Mouse (Mus musculus) telencephalon, adult 2 months (tissue): ENCODE measurements around the gene 4930572O03Rik.
"Not testable (repeated sequence)": the region's sequence is repeated elsewhere in the genome, so short reads cannot be mapped to it uniquely, and the experiment has no call there.

Source experiments
- DNase-seq: peaks from one replicate; pipeline ENCODE4 v3.0.0-alpha.2; 2011; ENCODE audit warnings: low read depth, low spot score

4930572O03Rik gene

DNA sequence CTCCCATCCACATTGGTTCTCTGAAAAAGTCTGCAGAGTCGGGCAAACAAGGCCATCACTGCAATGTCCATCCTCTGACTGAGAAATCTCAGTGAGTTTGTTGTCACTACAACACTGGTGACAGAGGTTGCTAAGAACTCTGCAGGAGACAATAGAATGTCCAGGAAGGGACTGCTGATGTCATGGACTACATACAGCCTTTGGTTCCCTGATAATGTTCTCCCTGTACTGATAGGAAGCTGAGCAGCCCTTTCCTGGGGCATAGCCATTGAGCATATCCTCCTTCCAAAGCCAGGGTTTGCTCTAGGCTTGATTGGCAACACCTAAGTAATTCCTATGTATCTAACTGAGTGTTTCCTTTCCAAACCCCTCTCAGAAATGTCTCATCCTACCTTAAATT is at the start of gene 4930572O03Rik:
TSS of gene 4930572O03Rik (minus strand) at position 101 of the 400 bp plus-strand sequence.
- not testable (repeated sequence) for DNase-seq

GRCm38 (mm10) chr5:15702891-15703290 is 46.0 kb upstream of the 4930572O03Rik start:
- not testable (repeated sequence) for DNase-seq

- not testable (repeated sequence) for DNase-seq
Observed at GRCm38 (mm10) chr5:15697719-15698118, 40.9 kb upstream of the 4930572O03Rik start.

DNA sequence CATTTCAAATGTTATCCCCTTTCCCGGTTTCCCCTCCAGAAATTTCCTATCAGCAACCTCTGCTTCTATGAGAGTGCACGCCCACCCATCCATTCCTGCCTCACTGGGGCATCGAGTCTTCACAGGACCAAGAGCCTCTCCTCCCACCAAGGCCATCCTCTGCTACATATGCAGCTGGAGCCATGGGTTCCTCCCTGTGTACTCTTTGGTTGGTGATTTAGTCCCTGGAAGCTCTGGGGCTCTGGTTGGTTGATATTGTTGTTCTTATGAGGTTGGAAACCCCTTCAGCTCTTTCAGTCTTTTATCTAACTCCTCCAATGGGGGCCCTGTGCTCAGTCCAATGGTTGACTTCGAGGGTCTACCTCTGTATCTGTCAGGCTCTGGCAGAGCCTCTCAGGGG is 35.0 kb upstream of the 4930572O03Rik start:
- not testable (repeated sequence) for DNase-seq

DNA sequence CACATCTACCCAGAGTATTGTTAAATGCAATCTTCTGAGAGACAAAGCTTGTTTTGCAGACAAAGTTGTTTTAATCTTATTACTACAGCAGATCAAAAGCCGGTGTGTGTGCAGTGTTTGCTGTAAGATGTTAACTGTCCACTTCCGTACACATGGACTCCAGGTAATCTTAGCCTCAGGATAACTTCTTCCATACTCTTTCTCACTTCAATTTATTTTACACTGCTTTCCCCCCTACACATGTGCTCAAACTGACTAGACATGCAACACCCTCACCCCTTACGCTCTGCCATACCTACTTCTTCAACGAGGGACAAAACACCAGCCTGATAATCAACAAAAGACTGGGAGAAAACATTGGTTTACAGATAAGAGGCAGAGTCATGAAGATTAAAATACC is 34.0 kb upstream of the 4930572O03Rik start:
- DNase-seq: not testable (repeated sequence)

GRCm38 (mm10) chr5:15689659-15690213 is 32.9 kb upstream of the 4930572O03Rik start:
- DNase-seq: not testable (repeated sequence)

GRCm38 (mm10) chr5:15688874-15689658 is 32.2 kb upstream of the 4930572O03Rik start:
- DNase-seq: not testable (repeated sequence)

- not testable (repeated sequence) for DNase-seq
Observed at GRCm38 (mm10) chr5:15681301-15682035, 24.6 kb upstream of the 4930572O03Rik start.

GRCm38 (mm10) chr5:15679980-15680949 is 23.4 kb upstream of the 4930572O03Rik start:
- not testable (repeated sequence) for DNase-seq

- DNase-seq: not testable (repeated sequence)
Observed at GRCm38 (mm10) chr5:15678907-15679306, 22.0 kb upstream of the 4930572O03Rik start.

- not testable (repeated sequence) for DNase-seq
Observed at GRCm38 (mm10) chr5:15677750-15678149, 20.9 kb upstream of the 4930572O03Rik start.

DNA sequence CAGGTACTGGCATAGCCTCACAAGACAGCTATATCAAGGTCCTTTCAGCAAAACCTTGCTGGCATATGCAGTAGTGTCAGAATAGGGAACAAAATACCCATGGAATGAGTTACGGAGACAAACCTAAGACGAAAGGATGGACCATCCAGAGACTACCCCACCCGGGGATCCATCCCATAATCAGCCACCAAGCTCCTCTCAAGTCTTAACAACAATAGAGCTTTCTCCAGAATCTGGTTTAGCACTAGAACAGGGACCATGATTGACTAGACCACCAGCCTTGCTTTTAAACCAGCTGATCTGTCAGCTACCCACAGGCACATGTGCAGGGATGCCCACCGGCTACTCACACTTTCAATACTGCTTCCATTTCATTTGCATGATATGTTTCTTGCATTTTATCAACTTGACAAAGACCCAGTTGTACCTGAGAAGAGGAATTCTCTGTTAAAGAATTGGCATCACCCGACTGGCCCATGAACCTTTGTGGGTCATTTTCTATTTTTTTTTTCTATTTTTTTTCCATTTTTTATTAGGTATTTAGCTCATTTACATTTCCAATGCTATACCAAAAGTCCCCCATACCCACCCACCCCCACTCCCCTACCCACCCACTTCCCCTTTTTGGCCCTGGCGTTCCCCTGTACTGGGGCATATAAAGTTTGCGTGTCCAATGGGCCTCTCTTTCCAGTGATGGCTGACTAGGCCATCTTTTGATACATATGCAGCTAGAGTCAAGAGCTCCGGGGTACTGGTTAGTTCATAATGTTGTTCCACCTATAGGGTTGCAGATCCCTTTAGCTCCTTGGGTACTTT is 17.8 kb upstream of the 4930572O03Rik start:
- DNase-seq: not testable (repeated sequence)

DNA sequence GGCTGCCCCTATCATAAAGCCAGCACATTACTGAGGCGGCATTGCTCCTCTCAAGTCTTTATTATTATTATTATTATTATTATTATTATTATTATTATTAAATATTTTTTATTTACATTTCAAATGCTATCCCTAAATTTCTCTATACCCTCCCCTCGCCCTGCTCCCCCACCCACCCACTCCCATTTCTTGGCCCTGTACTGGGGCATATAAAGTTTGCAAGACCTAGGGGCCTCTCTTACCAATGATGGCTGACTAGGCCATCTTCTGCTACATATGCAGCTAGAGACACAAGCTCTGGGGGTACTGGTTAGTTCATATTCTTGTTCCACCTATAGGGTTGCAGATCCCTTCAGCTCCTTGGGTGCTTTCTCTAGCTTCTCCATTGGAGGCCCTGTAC is 17.1 kb upstream of the 4930572O03Rik start:
- DNase-seq: not testable (repeated sequence)

DNA sequence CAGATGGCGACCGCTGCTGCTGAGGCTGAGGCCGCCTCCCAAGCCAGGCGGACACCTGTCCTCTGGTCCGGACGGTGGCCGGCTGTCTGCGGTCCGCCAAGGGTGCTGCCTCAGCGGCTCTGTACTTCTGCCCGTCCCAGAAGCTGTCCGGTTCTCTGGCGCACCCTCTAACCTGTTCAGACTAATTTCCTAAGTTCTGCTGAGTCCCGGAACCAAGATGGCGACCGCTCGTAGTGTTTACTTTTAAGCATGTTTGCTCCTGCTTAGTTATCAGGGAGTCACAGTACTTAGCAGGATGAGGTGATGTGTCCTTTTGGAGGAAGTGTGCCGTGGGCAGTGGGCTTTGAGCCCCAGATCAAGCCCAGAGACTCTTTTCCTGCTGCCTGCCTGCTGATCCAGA is 13.9 kb upstream of the 4930572O03Rik start:
- not testable (repeated sequence) for DNase-seq

- not testable (repeated sequence) for DNase-seq
Observed at GRCm38 (mm10) chr5:15663847-15664246, 7.0 kb upstream of the 4930572O03Rik start.

DNA sequence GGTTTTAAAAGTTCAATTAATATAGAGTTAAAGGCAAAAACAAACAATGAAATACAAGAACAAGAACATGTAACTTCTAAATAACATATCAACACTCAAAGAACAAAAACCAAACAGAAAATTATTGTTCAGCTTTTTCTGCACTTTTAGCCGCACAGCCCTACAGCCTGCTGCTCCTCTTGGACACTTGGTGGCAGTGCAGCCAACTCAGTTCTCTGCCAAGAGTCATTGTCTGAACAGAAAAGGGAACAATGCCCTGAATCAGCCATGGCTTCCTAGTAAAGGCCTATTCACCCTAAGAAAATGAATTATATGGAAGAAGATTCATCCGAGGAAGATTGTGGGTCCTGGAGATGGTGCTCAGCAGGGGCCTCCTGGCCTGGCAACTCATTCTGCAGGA is 4.5 kb downstream of the 4930572O03Rik start:
- not testable (repeated sequence) for DNase-seq

- DNase-seq: not testable (repeated sequence)
Observed at GRCm38 (mm10) chr5:15645707-15646106, 11.2 kb downstream of the 4930572O03Rik start.

- DNase-seq: not testable (repeated sequence)
Observed at GRCm38 (mm10) chr5:15637637-15638036, 19.2 kb downstream of the 4930572O03Rik start.

- not testable (repeated sequence) for DNase-seq
Observed at GRCm38 (mm10) chr5:15630068-15630467, 26.8 kb downstream of the 4930572O03Rik start.

GRCm38 (mm10) chr5:15628136-15628535 is 28.7 kb downstream of the 4930572O03Rik start:
- not testable (repeated sequence) for DNase-seq
